Mouse (Mus musculus): ENCODE results near the gene Dglucy.

- TF ChIP-seq CTCF (IDR thresholded peaks at IDR 0.05; ENCODE audit: borderline replicate concordance, extremely low read depth, insufficient read depth, insufficient read length) (no peak), POLR2A (IDR thresholded peaks at IDR 0.05; ENCODE audit: borderline replicate concordance, extremely low read depth, insufficient read depth, insufficient read length, poor library complexity, severe bottlenecking) (no peak)
Measured at GRCm38 (mm10) chr12:100775911-100776581, 2.8 kb upstream of the Dglucy start.
